In genomic region chr1:146939463-146940389, GRCm38 (mm10) we compare ENCODE assay signal across 32 mouse cellular contexts.
"Had no signal": no experiment of that assay in that cellular context is flagged by ENCODE, and none has a peak within 500 bp of the region (broad histone marks: within the 10 kb centered on the region; RNA-seq: fewer than 3 reads in every experiment).

No protein-coding gene starts in this region.

- DNase-seq: left cerebral cortex, postnatal 4 days; liver; liver, embryonic 13.5 days; liver, postnatal 0 days; lung, adult 18-20 months; lung, adult 2 months; lung, embryonic 14.5 days; lung, postnatal 10 days; lung, postnatal 14 days; lung, postnatal 36 days; lung, postnatal 4 days; midbrain, embryonic 14.5 days had no signal

- H3K9me3 ChIP-seq: limb, embryonic 10.5 days; limb, embryonic 12.5 days; limb, embryonic 13.5 days; limb, embryonic 15.5 days; liver, embryonic 12.5 days; liver, embryonic 13.5 days; liver, embryonic 15.5 days; lung, embryonic 15.5 days; megakaryocyte, embryonic 14.5 days; midbrain, embryonic 10.5 days; midbrain, embryonic 12.5 days; midbrain, embryonic 13.5 days; neural tube, embryonic 12.5 days; neural tube, embryonic 13.5 days had no signal

- H3K4me3 ChIP-seq: limb, embryonic 10.5 days; limb, embryonic 12.5 days; limb, embryonic 13.5 days; limb, embryonic 15.5 days; liver, embryonic 12.5 days; liver, embryonic 13.5 days; liver, embryonic 15.5 days; lung, embryonic 15.5 days; megakaryocyte, embryonic 14.5 days; midbrain, embryonic 10.5 days; midbrain, embryonic 12.5 days; midbrain, embryonic 13.5 days; myocyte; neural tube, embryonic 12.5 days; neural tube, embryonic 13.5 days had no signal

- ATAC-seq: liver, embryonic 12.5 days; liver, postnatal 0 days; lung, postnatal 0 days; midbrain, embryonic 13.5 days; midbrain, embryonic 16.5 days had no signal

- H3K27ac ChIP-seq: limb, embryonic 10.5 days; limb, embryonic 12.5 days; limb, embryonic 13.5 days; limb, embryonic 15.5 days; liver, embryonic 12.5 days; liver, embryonic 13.5 days; liver, embryonic 14.5 days; liver, embryonic 15.5 days; lung, embryonic 15.5 days; macrophage; midbrain, embryonic 10.5 days; midbrain, embryonic 12.5 days; midbrain, embryonic 13.5 days; neural tube, embryonic 12.5 days; neural tube, embryonic 13.5 days had no signal

- H3K4me2 ChIP-seq: limb, embryonic 12.5 days; limb, embryonic 13.5 days; limb, embryonic 15.5 days; liver, embryonic 11.5 days; liver, embryonic 12.5 days; liver, embryonic 13.5 days; liver, embryonic 15.5 days; lung, embryonic 14.5 days; lung, embryonic 15.5 days; midbrain, embryonic 11.5 days; midbrain, embryonic 12.5 days; midbrain, embryonic 13.5 days; neural tube, embryonic 12.5 days; neural tube, embryonic 13.5 days had no signal

- H3K9ac ChIP-seq: limb, embryonic 12.5 days; limb, embryonic 13.5 days; limb, embryonic 15.5 days; liver, embryonic 12.5 days; liver, embryonic 13.5 days; liver, embryonic 14.5 days; liver, embryonic 15.5 days; liver, postnatal 0 days; lung, embryonic 14.5 days; lung, embryonic 15.5 days; midbrain, embryonic 12.5 days; midbrain, embryonic 13.5 days; neural tube, embryonic 12.5 days; neural tube, embryonic 13.5 days had no signal

- H3K27me3 ChIP-seq: limb, embryonic 12.5 days; limb, embryonic 13.5 days; limb, embryonic 15.5 days; liver, embryonic 12.5 days; liver, embryonic 13.5 days; liver, embryonic 15.5 days; lung, embryonic 15.5 days; megakaryocyte, embryonic 14.5 days; midbrain, embryonic 12.5 days; midbrain, embryonic 13.5 days; neural tube, embryonic 12.5 days; neural tube, embryonic 13.5 days had no signal

- H3K36me3 ChIP-seq: limb, embryonic 10.5 days; limb, embryonic 12.5 days; limb, embryonic 13.5 days; limb, embryonic 15.5 days; liver, embryonic 12.5 days; liver, embryonic 13.5 days; liver, embryonic 15.5 days; lung, embryonic 15.5 days; midbrain, embryonic 10.5 days; midbrain, embryonic 12.5 days; midbrain, embryonic 13.5 days; neural tube, embryonic 12.5 days; neural tube, embryonic 13.5 days had no signal

- H3K4me1 ChIP-seq: limb, embryonic 10.5 days; limb, embryonic 12.5 days; limb, embryonic 13.5 days; limb, embryonic 15.5 days; liver, embryonic 12.5 days; liver, embryonic 13.5 days; liver, embryonic 15.5 days; lung, embryonic 15.5 days; megakaryocyte, embryonic 14.5 days; midbrain, embryonic 10.5 days; midbrain, embryonic 12.5 days; midbrain, embryonic 13.5 days; neural tube, embryonic 12.5 days; neural tube, embryonic 13.5 days had no signal
